Mouse (Mus musculus) E14TG2a.4 (cell line): ENCODE measurements at regions not wholly inside any gene's neighbourhood (a gene's known extent, or its start where the extent isn't known, plus 50 kb on each side); places are given as distances from the start of the nearest gene placed in this dataset.
A peak's percentile ranks its signal among the peaks of the same experiment; 100 is the strongest.

Experiments used
- H3K27me3 ChIP-seq: 2 replicates; pipeline ENCODE4 v1.6.1; 2014; ENCODE audit warnings: low read length, control low read depth; ENCODE audit not compliant: insufficient read depth
- H3K36me3 ChIP-seq: 2 replicates; pipeline ENCODE4 v1.6.1; 2014; ENCODE audit warnings: low read length, control low read depth; ENCODE audit not compliant: insufficient read depth
- H3K4me1 ChIP-seq: replicated peaks from 2 replicates; pipeline ENCODE4 v1.6.1; 2014; ENCODE audit warnings: low read depth, low read length, control low read depth
- H3K4me3 ChIP-seq: replicated peaks from 2 replicates; pipeline ENCODE4 v1.5.1; 2014; ENCODE audit warnings: mild to moderate bottlenecking, low read length
- H3K9me3 ChIP-seq: 2 replicates; pipeline ENCODE4 v1.6.1; 2014; ENCODE audit warnings: low read length, control low read depth
- CTCF ChIP-seq: conservative IDR thresholded peaks from 2 replicates; pipeline ENCODE4 v1.5.1; 2014; ENCODE audit warnings: low read length
- NANOG ChIP-seq: IDR thresholded peaks from 2 replicates; pipeline ENCODE4 v1.6.1; 2014; ENCODE audit warnings: borderline replicate concordance, low read length, mixed read lengths
- POU5F1 ChIP-seq: IDR thresholded peaks from 2 replicates; pipeline ENCODE4 v1.6.1; 2014; ENCODE audit warnings: low read length, borderline replicate concordance

DNA sequence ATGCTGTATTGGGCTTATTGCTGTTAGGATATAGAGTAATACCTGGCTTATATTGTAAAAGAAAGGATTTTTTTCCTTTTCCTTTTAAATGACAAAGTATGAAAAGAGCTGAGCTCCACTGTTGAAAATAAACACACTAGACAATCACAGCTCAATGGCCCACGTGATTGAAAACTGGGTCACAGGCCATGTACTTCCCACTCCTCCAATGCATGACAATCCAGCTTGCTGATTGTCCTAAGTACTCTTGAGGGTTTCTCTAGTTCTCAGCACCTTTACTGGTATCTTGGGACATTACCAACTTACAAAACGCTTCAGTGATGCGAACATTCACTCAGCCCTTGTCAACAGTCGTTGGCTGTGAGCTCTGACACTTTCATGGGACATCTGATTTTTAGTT, 170.1 kb downstream of the Cth start:
- TF ChIP-seq CTCF (no peak), NANOG (peak; percentile 14; the same call in 1 of the 2 replicates)
- no peaks in the 10 kb centered on the region for H3K36me3 ChIP-seq
- no peaks in the 10 kb centered on the region for H3K27me3 ChIP-seq
- H3K4me1 ChIP-seq = 0 out of 2 replicates have a peak, but pooled peaks cover 4% of the 10 kb centered on the region
- H3K9me3 ChIP-seq = no peaks in the 10 kb centered on the region
- H3K4me3 ChIP-seq = no peak overlapping the region

- TF ChIP-seq POU5F1 (no peak), CTCF (no peak), NANOG (no peak)
- Histone ChIP-seq H3K9me3 (no peaks in the 10 kb centered on the region), H3K36me3 (no peaks in the 10 kb centered on the region), H3K27me3 (no peaks in the 10 kb centered on the region), H3K4me1 (0 out of 2 replicates have a peak, but pooled peaks cover 4% of the 10 kb centered on the region), H3K4me3 (no peak overlapping the region)
Observed at GRCm38 (mm10) chr3:157750266-157750665, 174.6 kb downstream of the Cth start.

- TF ChIP-seq NANOG (no peak), CTCF (no peak)
- H3K9me3 ChIP-seq = no peaks in the 10 kb centered on the region
- H3K4me1 ChIP-seq = 0 out of 2 replicates have a peak, but pooled peaks cover 4% of the 10 kb centered on the region
- no peaks in the 10 kb centered on the region for H3K27me3 ChIP-seq
- no peaks in the 10 kb centered on the region for H3K36me3 ChIP-seq
- H3K4me3 ChIP-seq = no peak overlapping the region
Observed at GRCm38 (mm10) chr3:157748395-157749037, 176.4 kb downstream of the Cth start.

GRCm38 (mm10) chr3:157743000-157743399, 176.3 kb downstream of the Ptger3 start:
- no peak overlapping the region for H3K4me3 ChIP-seq
- H3K4me1 ChIP-seq = no peaks in the 10 kb centered on the region
- TF ChIP-seq CTCF = no peak
- peaks cover 14% of the 10 kb centered on the region for H3K9me3 ChIP-seq
- no peaks in the 10 kb centered on the region for H3K27me3 ChIP-seq
- no peaks in the 10 kb centered on the region for H3K36me3 ChIP-seq

GRCm38 (mm10) chr3:157739628-157740294, 173.1 kb downstream of the Ptger3 start:
- H3K9me3 ChIP-seq = peaks cover 14% of the 10 kb centered on the region
- H3K4me1 ChIP-seq = no peaks in the 10 kb centered on the region
- H3K36me3 ChIP-seq = no peaks in the 10 kb centered on the region
- no peaks in the 10 kb centered on the region for H3K27me3 ChIP-seq
- TF ChIP-seq NANOG (no peak), POU5F1 (no peak), CTCF (no peak)
- no peak overlapping the region for H3K4me3 ChIP-seq

DNA sequence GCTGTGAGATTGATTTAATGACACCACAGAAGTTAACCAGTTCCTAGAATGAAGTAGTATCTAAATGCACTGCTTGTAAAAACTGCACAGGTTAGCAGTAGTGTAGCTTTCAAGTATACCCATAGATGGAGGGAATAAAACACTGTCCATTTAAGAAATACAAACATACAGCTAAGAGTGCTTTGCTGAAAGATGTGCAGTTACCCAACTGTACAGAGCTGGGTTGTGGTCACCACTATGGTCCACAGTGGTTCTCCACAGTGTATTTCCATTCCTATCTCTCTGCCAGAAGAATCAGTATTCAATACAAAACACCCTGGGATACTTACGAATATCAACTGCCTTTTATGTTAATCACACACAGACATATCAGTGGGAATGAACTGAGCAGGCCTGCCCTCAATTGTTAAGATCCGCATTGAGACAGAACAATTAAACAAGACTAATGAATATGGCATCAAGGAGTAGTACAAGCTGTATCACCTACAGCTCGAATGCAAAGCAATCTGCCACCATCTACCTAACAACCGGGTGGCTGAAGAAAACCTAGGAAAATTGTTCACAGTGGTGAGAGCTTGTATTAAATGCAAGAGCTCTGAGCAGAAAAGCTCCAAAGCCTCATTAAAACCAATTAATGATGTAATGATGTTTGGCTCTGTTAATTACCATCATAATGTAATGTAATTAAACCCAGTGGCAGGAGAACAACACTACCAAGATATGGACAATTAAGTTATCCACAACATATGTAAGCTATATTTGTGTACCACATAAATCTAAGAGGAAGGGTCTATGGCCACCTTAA, 165.6 kb downstream of the Ptger3 start:
- TF ChIP-seq POU5F1 (no peak), CTCF (no peak), NANOG (no peak)
- H3K9me3 ChIP-seq = no peaks in the 10 kb centered on the region
- H3K4me3 ChIP-seq = no peak overlapping the region
- H3K4me1 ChIP-seq = no peaks in the 10 kb centered on the region
- no peaks in the 10 kb centered on the region for H3K27me3 ChIP-seq
- no peaks in the 10 kb centered on the region for H3K36me3 ChIP-seq

DNA sequence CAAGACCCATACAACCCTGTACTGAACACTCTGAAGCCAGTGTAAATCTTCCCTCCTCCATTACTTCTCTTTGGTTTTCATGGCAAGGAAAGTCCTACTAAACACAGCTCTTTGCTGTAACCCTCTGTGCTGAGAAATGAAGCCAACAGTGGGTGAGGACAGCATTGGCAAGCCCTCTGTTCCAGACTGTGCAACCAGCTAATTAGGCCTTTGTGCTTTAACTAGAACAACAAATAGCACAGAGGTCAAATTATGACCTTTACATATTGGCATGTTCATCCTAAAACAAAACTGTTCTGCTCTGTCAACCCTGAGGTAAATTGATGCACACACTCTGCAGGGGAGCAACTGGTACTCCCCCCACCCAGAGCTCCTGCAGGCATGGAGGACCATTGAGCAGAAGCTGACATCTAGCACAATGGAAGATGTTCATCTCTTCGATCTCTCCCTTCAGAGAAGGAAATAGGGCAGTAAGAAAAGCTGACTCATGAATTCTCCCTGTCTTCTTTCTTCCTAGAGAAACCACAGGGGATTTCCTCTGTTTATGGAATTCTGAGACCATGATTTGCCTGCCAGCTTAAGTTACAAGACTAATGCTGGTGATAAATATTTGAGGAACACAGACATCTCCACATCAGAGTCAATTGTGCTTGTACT, 163.1 kb downstream of the Ptger3 start:
- Histone ChIP-seq H3K9me3 (no peaks in the 10 kb centered on the region), H3K4me1 (no peaks in the 10 kb centered on the region), H3K27me3 (no peaks in the 10 kb centered on the region), H3K4me3 (no peak overlapping the region), H3K36me3 (no peaks in the 10 kb centered on the region)
- TF ChIP-seq NANOG = no peak
- no peak for TF ChIP-seq CTCF
- TF ChIP-seq POU5F1 = no peak

DNA sequence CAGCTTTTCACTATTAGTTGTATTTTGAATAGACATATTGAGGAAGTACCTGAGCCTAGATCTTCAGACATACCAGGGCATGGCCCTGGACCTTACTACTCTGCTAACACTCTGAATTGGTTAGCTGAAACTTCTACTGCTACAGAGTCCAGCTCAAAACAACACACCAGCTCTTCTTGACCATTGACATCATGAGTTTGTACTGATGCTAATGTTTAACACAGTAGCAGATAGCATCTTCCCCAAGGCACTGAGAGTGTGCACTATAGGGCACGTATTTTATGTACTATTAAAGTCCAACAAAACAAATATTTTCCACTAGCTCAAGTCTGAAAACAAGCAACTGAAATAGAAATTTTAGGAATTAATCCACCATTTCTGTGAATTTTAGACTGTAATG, 157.8 kb downstream of the Ptger3 start:
- no peaks in the 10 kb centered on the region for H3K4me1 ChIP-seq
- H3K36me3 ChIP-seq = no peaks in the 10 kb centered on the region
- H3K9me3 ChIP-seq = no peaks in the 10 kb centered on the region
- TF ChIP-seq NANOG = no peak
- no peak for TF ChIP-seq POU5F1
- no peak for TF ChIP-seq CTCF
- no peaks in the 10 kb centered on the region for H3K27me3 ChIP-seq
- no peak overlapping the region for H3K4me3 ChIP-seq
